ENCODE assay signal across 10 mouse cellular contexts in the genomic region with DNA sequence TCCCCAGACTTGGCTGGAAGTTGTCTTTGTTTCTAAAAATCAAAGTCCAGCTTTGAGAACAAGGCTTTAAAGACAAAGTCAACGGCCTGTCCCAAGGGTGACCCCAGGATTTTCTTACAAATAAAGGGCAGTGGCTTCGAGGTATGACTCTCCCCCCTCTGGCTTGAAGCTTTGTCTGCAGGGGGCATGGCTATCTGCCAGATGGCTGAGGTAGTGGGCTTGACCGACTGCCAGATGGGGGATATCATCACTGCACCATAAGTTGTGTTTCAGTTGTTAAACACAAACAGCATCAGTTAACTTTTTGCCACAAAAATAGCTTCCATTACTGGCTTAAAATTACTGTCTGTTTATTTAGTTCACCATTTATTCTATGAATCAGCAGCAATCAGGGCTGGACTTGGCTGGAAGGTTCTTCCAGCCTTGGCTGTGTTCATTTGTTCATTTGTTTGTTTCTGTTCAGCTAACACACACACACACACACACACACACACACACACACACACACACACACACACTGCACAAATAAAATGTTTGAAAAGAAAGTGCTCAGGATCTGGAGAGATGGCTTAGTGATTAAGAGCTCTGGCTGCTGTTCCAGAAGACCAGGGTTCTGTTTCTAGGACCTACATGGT. TPM values are rescaled to one million over a fixed set of nuclear protein-coding genes. Genes with fewer than 3 reads are reported as not detected.
A peak's percentile ranks its signal among the peaks of the same experiment; 100 is the strongest.
DNase-seq lines count a peak whose midpoint lies in the region; ATAC-seq and TF ChIP-seq lines count a peak whose summit lies in the region.
"Had no signal": no experiment of that assay in that cellular context is flagged by ENCODE, and none has a peak within 500 bp of the region (broad histone marks: within the 10 kb centered on the region; RNA-seq: fewer than 3 reads in every experiment).

No protein-coding gene starts in this region.

- TF ChIP-seq CTCF in lung, embryonic 14.5 days (IDR thresholded peaks at IDR 0.05; ENCODE audit: low read depth), result no peak
- no peak for TF ChIP-seq CTCF in lung, adult 2 months (IDR thresholded peaks at IDR 0.05; ENCODE audit: insufficient read depth, low read length)

- H3ac ChIP-seq in myocyte (ENCODE audit: control insufficient read depth, insufficient read length), result no peak overlapping the region

- H3K36me3 ChIP-seq in lung, embryonic 14.5 days (ENCODE audit: insufficient read depth), result no peaks in the 10 kb centered on the region
- no peaks in the 10 kb centered on the region for H3K36me3 ChIP-seq in forebrain, embryonic 14.5 days (ENCODE audit: control insufficient read depth, insufficient read depth, low read length)
- H3K36me3 ChIP-seq in myocyte (ENCODE audit: control insufficient read depth, insufficient read depth), result no peaks in the 10 kb centered on the region
- H3K36me3 ChIP-seq: heart, embryonic 15.5 days had no signal

- ATAC-seq in lung, embryonic 14.5 days (ENCODE audit: insufficient read depth), result 0 out of 2 replicates have a peak, but pooled peaks have one; percentile 16
- ATAC-seq in forebrain, embryonic 14.5 days, result no peak
- ATAC-seq in frontal cortex, adult (ENCODE audit: low TSS enrichment), result no peak

- peak overlapping the region; percentile 42; the same call in 1 of the 2 replicates for H3K27ac ChIP-seq in lung, embryonic 14.5 days (ENCODE audit: low read depth)
- H3K27ac ChIP-seq in forebrain, embryonic 14.5 days (ENCODE audit: low read depth, low read length), result no peak overlapping the region
- H3K27ac ChIP-seq: heart, embryonic 15.5 days had no signal

- H3K79me2 ChIP-seq in myocyte (ENCODE audit: control insufficient read depth, insufficient read depth), result no peaks in the 10 kb centered on the region

- peak; percentile 20 for DNase-seq in adrenal gland, adult 2 months
- no peak for DNase-seq in adrenal gland, adult 8-10 months
- peak; percentile 67 for DNase-seq in lung, embryonic 14.5 days
- no peak for DNase-seq in lung, adult 2 months
- DNase-seq in forebrain, embryonic 14.5 days (ENCODE audit: low spot score), result peak; percentile 55
- no peak for DNase-seq in frontal cortex, postnatal 25 days (ENCODE audit: low spot score in 2 of 2)
- DNase-seq: cerebellum, adult 8-10 months had no signal

- no peaks in the 10 kb centered on the region for H3K27me3 ChIP-seq in lung, embryonic 14.5 days (ENCODE audit: insufficient read depth, low read length)
- H3K27me3 ChIP-seq in forebrain, embryonic 14.5 days (replicated peaks; ENCODE audit: control insufficient read depth, insufficient read depth, low read length), result no peaks in the 10 kb centered on the region
- H3K27me3 ChIP-seq in myocyte (ENCODE audit: control insufficient read depth, insufficient read depth, insufficient read length), result no peaks in the 10 kb centered on the region
- H3K27me3 ChIP-seq: heart, embryonic 15.5 days had no signal

- H3K9ac ChIP-seq in lung, embryonic 14.5 days, result no peak overlapping the region
- H3K9ac ChIP-seq in forebrain, embryonic 14.5 days (ENCODE audit: low read length), result no peak overlapping the region
- H3K9ac ChIP-seq: heart, embryonic 15.5 days had no signal

- no peak overlapping the region for H3K4me2 ChIP-seq in lung, embryonic 14.5 days
- H3K4me2 ChIP-seq in forebrain, embryonic 14.5 days (ENCODE audit: low read length), result no peak overlapping the region
- H3K4me2 ChIP-seq in myocyte (ENCODE audit: low read depth), result peak overlapping the region; percentile 12
- H3K4me2 ChIP-seq: heart, embryonic 15.5 days had no signal

- H3K9me3 ChIP-seq in lung, embryonic 14.5 days (ENCODE audit: low read depth, low read length), result no peaks in the 10 kb centered on the region
- H3K9me3 ChIP-seq in forebrain, embryonic 14.5 days (replicated peaks; ENCODE audit: control insufficient read depth, low read length), result no peaks in the 10 kb centered on the region
- H3K9me3 ChIP-seq: heart, embryonic 15.5 days had no signal

- no peak for TF ChIP-seq POLR2A in lung, adult 2 months (IDR thresholded peaks at IDR 0.05; ENCODE audit: borderline replicate concordance, extremely low read depth, low read depth, low read length)
- no peak for TF ChIP-seq POLR2A in myocyte (IDR thresholded peaks at IDR 0.05; ENCODE audit: insufficient read length, low read depth)

- H3K4me3 ChIP-seq in lung, embryonic 14.5 days (ENCODE audit: low read depth, low read length), result no peak overlapping the region
- no peak overlapping the region for H3K4me3 ChIP-seq in lung, adult 2 months (replicated peaks; ENCODE audit: extremely low read depth, low read depth, low read length)
- no peak overlapping the region for H3K4me3 ChIP-seq in forebrain, embryonic 14.5 days (ENCODE audit: low read depth, low read length)
- H3K4me3 ChIP-seq in myocyte, result no peak overlapping the region
- H3K4me3 ChIP-seq: heart, embryonic 15.5 days had no signal

- peaks cover 13% of the 10 kb centered on the region; the same call in 1 of the 2 replicates for H3K4me1 ChIP-seq in lung, embryonic 14.5 days (ENCODE audit: insufficient read depth)
- no peaks in the 10 kb centered on the region for H3K4me1 ChIP-seq in lung, adult 2 months (ENCODE audit: control insufficient read depth, insufficient read depth, low read length)
- peaks cover 17% of the 10 kb centered on the region for H3K4me1 ChIP-seq in forebrain, embryonic 14.5 days (ENCODE audit: control insufficient read depth, insufficient read depth, low read length)

- 14% methylated on average over 3 of the region's 3 CpGs for WGBS in lung, embryonic 14.5 days
- WGBS in lung, adult 2 months, result 25% methylated on average over 3 of the region's 3 CpGs
- WGBS in forebrain, embryonic 14.5 days, result 2% methylated on average over 3 of the region's 3 CpGs

TF ChIP-seq in myocyte, 11 proteins besides CTCF, POLR2A, EP300 and RAD21:
- no peak for TF ChIP-seq CEBPB (IDR thresholded peaks at IDR 0.05; ENCODE audit: insufficient read depth, poor library complexity, severe bottlenecking)
- TF ChIP-seq E2F4 (IDR thresholded peaks at IDR 0.05; ENCODE audit: insufficient read depth), result no peak
- no peak for TF ChIP-seq USF1 (IDR thresholded peaks at IDR 0.05; ENCODE audit: low read depth)
- no peak for TF ChIP-seq TCF3 (IDR thresholded peaks at IDR 0.05; ENCODE audit: insufficient read length, low read depth)
- TF ChIP-seq REST (IDR thresholded peaks at IDR 0.05; ENCODE audit: insufficient read depth, insufficient read length), result no peak
- no peak for TF ChIP-seq MAX (IDR thresholded peaks at IDR 0.05; ENCODE audit: low read depth)
- no peak for TF ChIP-seq MYOD1 (IDR thresholded peaks at IDR 0.05; ENCODE audit: control insufficient read depth in 1 of 3, insufficient read length in 2 of 3, low read depth in 2 of 3)
- no peak for TF ChIP-seq MYOG (IDR thresholded peaks at IDR 0.05; ENCODE audit: control insufficient read depth in 1 of 3, insufficient read depth in 1 of 3, insufficient read length in 2 of 3, low read depth in 2 of 3)
- TF ChIP-seq SRF (IDR thresholded peaks at IDR 0.05; ENCODE audit: control insufficient read depth, insufficient read length, low read depth), result no peak
- TF ChIP-seq POLR2AphosphoS2 (IDR thresholded peaks at IDR 0.05; ENCODE audit: insufficient read length, low read depth), result no peak
- no peak for TF ChIP-seq TCF12 (IDR thresholded peaks at IDR 0.05; ENCODE audit: insufficient read depth, poor library complexity, severe bottlenecking)

RNA-seq across cellular contexts. Expression of a gene that starts 33.1 kb away (rescaled TPM):
- 10 to 100 TPM; 34.6 to 70.0 TPM for total RNA-seq in adrenal gland, adult 2 months (2021)
- 5.7 and 8.0 TPM in 2 replicates for polyA plus RNA-seq in adrenal gland, adult 2 months (2012; rRNA removed)
- 10 to 100 TPM; 37.9 to 71.5 (median 56.6) TPM for total RNA-seq in adrenal gland, adult 8-10 months (2022)
- 89.8 and 95.9 TPM in 2 replicates for polyA plus RNA-seq in lung, embryonic 14.5 days (2014; fragmentation: Nextera tagmentation; extraction: Ambion mirVana)
- polyA plus RNA-seq in lung, adult 2 months (2012; rRNA removed), result 5.5 and 9.5 TPM in 2 replicates
- polyA plus RNA-seq in forebrain, embryonic 14.5 days (2014; fragmentation: Nextera tagmentation; extraction: Ambion mirVana), result 75.6 and 77.9 TPM in 2 replicates
- polyA plus RNA-seq in myocyte (2012; fragmentation: generic; extraction: Trizol), result 13.0 TPM

RNA-seq across cellular contexts. Expression of a gene that starts 33.6 kb away (rescaled TPM):
- 10 to 100 TPM; 14.7 to 44.3 TPM for total RNA-seq in adrenal gland, adult 2 months (2021)
- 13.5 and 14.8 TPM in 2 replicates for polyA plus RNA-seq in adrenal gland, adult 2 months (2012; rRNA removed)
- 10 to 100 TPM; 13.0 to 35.4 (median 24.5) TPM for total RNA-seq in adrenal gland, adult 8-10 months (2022)
- polyA plus RNA-seq in lung, embryonic 14.5 days (2014; fragmentation: Nextera tagmentation; extraction: Ambion mirVana), result 3.1 and 3.2 TPM in 2 replicates
- polyA plus RNA-seq in lung, adult 2 months (2012; rRNA removed), result 4.6 and 4.8 TPM in 2 replicates
- 3.3 and 3.4 TPM in 2 replicates for polyA plus RNA-seq in forebrain, embryonic 14.5 days (2014; fragmentation: Nextera tagmentation; extraction: Ambion mirVana)
- 0.84 TPM for polyA plus RNA-seq in myocyte (2012; fragmentation: generic; extraction: Trizol)

Comparison
In these comparisons a context has a peak if more than half of its experiments do, and no peak if none do; other contexts are left out.
1. DNase-seq: peak in adrenal gland, adult 2 months (single experiment), lung, embryonic 14.5 days (single experiment) and forebrain, embryonic 14.5 days (single experiment); none in adrenal gland, adult 8-10 months (single experiment), lung, adult 2 months (single experiment) and frontal cortex, postnatal 25 days (0 of 2).